Mouse (Mus musculus): Measurements from ENCODE around the gene Gm21293.
"Not testable (repeated sequence)": the region's sequence is repeated elsewhere in the genome, so short reads cannot be mapped to it uniquely, and the experiment has no call there.

Gene Gm21293
- long read RNA-seq, experiment 1 = 0 reads
- long read RNA-seq, experiment 2 = 0 reads

GRCm38 (mm10) chr10:104142687-104143086, at the start of gene Gm21293:
Gm21293 (plus strand) TSS chr10:104142987.
- intact Hi-C loops (cut with DNase I) = not testable (repeated sequence)

GRCm38 (mm10) chr10:104110044-104110443, 32.7 kb upstream of the Gm21293 start:
- intact Hi-C loops (cut with DNase I) = no loop called here

- intact Hi-C loops (cut with DNase I) = no loop called here
Measured at GRCm38 (mm10) chr10:104118312-104118711, 24.5 kb upstream of the Gm21293 start.

GRCm38 (mm10) chr10:104151197-104151596, 8.4 kb downstream of the Gm21293 start, which contains the start of gene Gm6763:
Gm6763 (plus strand) TSS chr10:104151497.
- intact Hi-C loops (cut with DNase I) = not testable (repeated sequence)

GRCm38 (mm10) chr10:104159706-104160105, 16.9 kb downstream of the Gm21293 start, which contains the start of gene Gm8764:
Gm8764 (plus strand) TSS chr10:104160006.
- intact Hi-C loops (cut with DNase I) = not testable (repeated sequence)

- intact Hi-C loops (cut with DNase I) = not testable (repeated sequence)
Measured at GRCm38 (mm10) chr10:104168215-104168614, 25.4 kb downstream of the Gm21293 start, which contains the start of gene Gm21304. Gm21304 (plus strand) TSS chr10:104168515.

- intact Hi-C loops (cut with DNase I) = not testable (repeated sequence)
Measured at GRCm38 (mm10) chr10:104176724-104177123, 33.9 kb downstream of the Gm21293 start, which contains the start of gene Gm21312. Gm21312 (plus strand) TSS chr10:104177024.

- intact Hi-C loops (cut with DNase I) = not testable (repeated sequence)
Measured at GRCm38 (mm10) chr10:104185233-104185632, 42.4 kb downstream of the Gm21293 start, which contains the start of gene Gm20765. Gm20765 (plus strand) TSS chr10:104185533.

- intact Hi-C loops (cut with DNase I) = not testable (repeated sequence)
Measured at GRCm38 (mm10) chr10:104193742-104194141, 51.0 kb downstream of the Gm21293 start, which contains the start of gene Gm4340. Gm4340 (plus strand) TSS chr10:104194042.

Data from adrenal gland (tissue).